Mouse (Mus musculus): ENCODE data around the gene Gtsf1l. TPM values are rescaled to one million over a fixed set of nuclear protein-coding genes. Genes with fewer than 3 reads are reported as not detected.

Gtsf1l gene
- total RNA-seq, 2 experiments from 2014 or later, result not detected

- DNase-seq, result no peak
Observed at GRCm38 (mm10) chr2:163052101-163052500, 35.6 kb downstream of the Gtsf1l start.

DNA sequence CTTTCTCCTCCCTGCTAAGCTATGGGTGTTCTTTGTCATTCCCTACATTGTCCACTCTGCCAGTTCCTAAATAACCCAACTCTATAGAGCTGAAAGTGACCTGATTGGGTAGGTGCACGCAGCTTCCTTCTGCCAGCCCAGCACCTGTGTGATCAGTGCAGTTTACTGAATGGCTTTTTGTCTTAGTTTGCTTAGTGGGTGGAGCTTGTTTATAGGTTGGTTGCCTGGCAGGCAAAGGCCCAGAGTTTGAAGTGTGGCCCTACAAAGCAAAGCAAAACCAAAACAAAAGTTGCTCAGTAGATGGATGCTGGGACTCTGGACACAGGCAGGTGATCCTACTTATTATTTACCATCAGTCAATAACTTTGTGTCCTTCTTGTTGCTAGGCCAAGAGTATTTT is 36.0 kb downstream of the Gtsf1l start:
- DNase-seq, result no peak

- no peak for DNase-seq
Observed at GRCm38 (mm10) chr2:163049116-163049515, 38.5 kb downstream of the Gtsf1l start.

DNA sequence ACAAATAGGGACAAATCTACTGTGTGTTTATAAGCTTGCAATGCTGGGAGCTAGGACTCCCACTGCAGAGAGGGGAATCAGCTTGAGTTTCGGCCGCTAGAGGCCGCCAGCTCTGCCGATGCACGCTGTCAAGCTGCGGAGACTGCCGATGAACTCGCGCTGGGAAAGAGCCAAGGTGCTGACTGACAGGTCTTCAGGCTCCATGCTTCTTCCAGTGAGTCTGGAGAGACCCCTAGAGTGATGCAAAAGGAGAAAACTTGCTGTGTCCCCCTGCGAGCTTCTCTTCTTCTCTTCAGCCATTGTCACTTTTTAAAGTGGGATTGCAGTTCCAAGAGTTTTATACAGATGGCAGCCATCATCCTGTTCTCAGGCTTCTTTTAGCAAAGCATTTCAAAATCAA is 39.5 kb downstream of the Gtsf1l start:
- peak; percentile 61 to 83 for DNase-seq

DNA sequence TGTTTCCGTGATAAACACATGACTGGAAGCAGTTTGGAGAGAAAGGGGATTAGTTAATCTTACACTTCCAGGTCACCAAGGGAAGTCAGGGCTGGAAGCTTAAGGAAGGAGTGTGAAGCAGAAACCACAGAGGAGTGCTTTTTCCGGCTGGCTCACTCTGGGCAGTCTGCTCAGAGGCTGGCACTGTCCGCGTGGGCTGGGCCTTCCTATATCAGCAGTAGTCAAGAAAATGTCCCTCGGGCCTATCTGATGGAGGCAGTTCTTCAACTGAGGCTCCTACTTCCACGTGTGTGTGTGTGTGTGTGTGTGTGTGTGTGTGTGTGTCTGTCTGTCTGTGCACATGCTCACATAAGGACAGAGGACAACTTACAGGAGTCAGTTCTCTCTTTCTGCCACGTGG is 47.7 kb downstream of the Gtsf1l start:
- no peak for DNase-seq

Small RNA genes within 50 kb of the gene (microRNA-seq; reads per million reads assigned to microRNA genes)
- gene Gm22174 (0 reads per million in 2 experiments), gene Mir7003 (0 reads per million in 2 experiments)

Other genes with a start within 250 kb of the Gtsf1l start
- 10 to 100 TPM; 61.5 to 68.1 TPM for gene Srsf6, start 156.3 kb downstream of the Gtsf1l start, total RNA-seq (2021)
- gene L3mbtl1, start 144.4 kb downstream of the Gtsf1l start, total RNA-seq (2021), result not detected
- gene Sgk2, start 100.5 kb downstream of the Gtsf1l start, total RNA-seq (2021), result not detected
- gene Ift52, start 70.5 kb downstream of the Gtsf1l start, total RNA-seq (2021), result 10 to 100 TPM; 21.4 to 23.4 TPM
- under 1 TPM in 1 of 2 experiments, not detected in 1; 0.18 TPM for gene Mybl2, start 33.2 kb downstream of the Gtsf1l start, total RNA-seq (2021)
- 1 to 10 TPM; 1.1 to 1.2 TPM for gene Tox2, start 115.3 kb upstream of the Gtsf1l start, total RNA-seq (2021)

Data from heart, adult 18-20 months (tissue).